Mouse (Mus musculus) embryonic facial prominence, embryonic 10.5 days (tissue): ENCODE measurements around the gene Msx1. TPM values are rescaled to one million over a fixed set of nuclear protein-coding genes. Genes with fewer than 3 reads are reported as not detected.
A peak's percentile ranks its signal among the peaks of the same experiment; 100 is the strongest.
"Not testable (repeated sequence)": the region's sequence is repeated elsewhere in the genome, so short reads cannot be mapped to it uniquely, and the experiment has no call there.

Experiments
- DNase-seq: peaks from one replicate; pipeline ENCODE4 v3.0.0-alpha.2; 2017; ENCODE audit warnings: low spot score
- H3K27ac ChIP-seq: fragments of 300-500 bp; sonication (generic); replicated peaks from 2 replicates; pipeline ENCODE4 v1.5.1; 2016; ENCODE audit warnings: mild to moderate bottlenecking
- H3K27me3 ChIP-seq: fragments of 300-500 bp; sonication (generic); replicated peaks from 2 replicates; pipeline ENCODE4 v1.6.1; 2016; ENCODE audit warnings: low read depth, mild to moderate bottlenecking; ENCODE audit not compliant: poor library complexity, severe bottlenecking
- H3K36me3 ChIP-seq: fragments of 300-500 bp; sonication (generic); replicated peaks from 2 replicates; pipeline ENCODE4 v1.6.1; 2016; ENCODE audit warnings: mild to moderate bottlenecking, moderate library complexity
- H3K4me1 ChIP-seq: fragments of 300-500 bp; sonication (generic); 2 replicates; pipeline ENCODE4 v1.6.1; 2016
- H3K4me3 ChIP-seq: fragments of 300-500 bp; sonication (generic); 2 replicates; pipeline ENCODE4 v1.5.1; 2016; ENCODE audit warnings: mild to moderate bottlenecking, moderate library complexity
- H3K9me3 ChIP-seq: fragments of 300-500 bp; sonication (generic); 2 replicates; pipeline ENCODE4 v1.6.1; 2016; ENCODE audit warnings: mild to moderate bottlenecking
- WGBS: fragments of 180-500 bp; shearing (Covaris S2); methylation state at CpG from one replicate; pipeline ENCODE4 v1.1.7; 2016; 5-methylcytosine and 5-hydroxymethylcytosine counted together
- polyA plus RNA-seq: library from polyadenylated mRNA; unstranded; fragments of >200 nt; fragmentation: Nextera tagmentation; extraction: Ambion mirVana; gene quantifications from 2 replicates; pipeline ENCODE4 v1.2.1, GENCODE M21; 2016

Gene Msx1
- polyA plus RNA-seq, 1 experiment from 2014 or later, result 333 TPM

GRCm38 (mm10) chr5:37832766-37833165 lies 8.4 kb upstream of the Msx1 start:
- Histone ChIP-seq H3K4me3 (no peak overlapping the region), H3K4me1 (peaks cover 80% of the 10 kb centered on the region), H3K9me3 (no peaks in the 10 kb centered on the region), H3K36me3 (no peaks in the 10 kb centered on the region), H3K27ac (no peak overlapping the region), H3K27me3 (peaks cover 100% of the 10 kb centered on the region)
- DNase-seq, result no peak
- WGBS, result 3% methylated on average over 6 of the region's 6 CpGs

- 8% methylated on average over 13 of the region's 13 CpGs for WGBS
- Histone ChIP-seq H3K27me3 (peaks cover 100% of the 10 kb centered on the region), H3K27ac (no peak overlapping the region), H3K4me1 (peaks cover 86% of the 10 kb centered on the region), H3K9me3 (no peaks in the 10 kb centered on the region), H3K4me3 (no peak overlapping the region), H3K36me3 (no peaks in the 10 kb centered on the region)
- DNase-seq, result no peak
These were observed 7.6 kb upstream of the Msx1 start for GRCm38 (mm10) chr5:37832031-37832430.

- H3K4me3 ChIP-seq, DNase-seq, H3K36me3 ChIP-seq, H3K27ac ChIP-seq, H3K9me3 ChIP-seq: not testable (repeated sequence)
- Histone ChIP-seq H3K4me1 (peaks cover 90% of the 10 kb centered on the region), H3K27me3 (peaks cover 100% of the 10 kb centered on the region)
- WGBS, result 12% methylated on average over 6 of the region's 7 CpGs
These were observed 6.1 kb upstream of the Msx1 start for GRCm38 (mm10) chr5:37830436-37830835.

GRCm38 (mm10) chr5:37829926-37830325 lies 5.5 kb upstream of the Msx1 start:
- no peak for DNase-seq
- peaks cover 90% of the 10 kb centered on the region for H3K4me1 ChIP-seq
- H3K27ac ChIP-seq, result peak overlapping the region; percentile 69; the same call in 1 of the 2 replicates
- no peak overlapping the region for H3K4me3 ChIP-seq
- H3K9me3 ChIP-seq, result no peaks in the 10 kb centered on the region
- no peaks in the 10 kb centered on the region for H3K36me3 ChIP-seq
- H3K27me3 ChIP-seq, result peaks cover 100% of the 10 kb centered on the region
- 1% methylated on average over 4 of the region's 4 CpGs for whole genome bisulfite sequencing

GRCm38 (mm10) chr5:37829296-37829670 lies 4.9 kb upstream of the Msx1 start:
- Histone ChIP-seq H3K36me3 (no peaks in the 10 kb centered on the region), H3K27ac (peak overlapping the region; percentile 69), H3K4me3 (peak overlapping the region; percentile 72), H3K4me1 (peaks cover 90% of the 10 kb centered on the region), H3K27me3 (peaks cover 100% of the 10 kb centered on the region), H3K9me3 (no peaks in the 10 kb centered on the region)
- DNase-seq, result peak; percentile 43
- 1% methylated on average over 10 of the region's 10 CpGs for WGBS

- peak overlapping the region; percentile 72 for H3K4me3 ChIP-seq
- H3K4me1 ChIP-seq, result peaks cover 90% of the 10 kb centered on the region
- H3K27ac ChIP-seq, result peak overlapping the region; percentile 80
- H3K9me3 ChIP-seq, result no peaks in the 10 kb centered on the region
- no peaks in the 10 kb centered on the region for H3K36me3 ChIP-seq
- H3K27me3 ChIP-seq, result peaks cover 100% of the 10 kb centered on the region
- DNase-seq, result peak; percentile 74
- WGBS, result under 1% methylated on average over 35 of the region's 35 CpGs
These were observed 4.4 kb upstream of the Msx1 start for GRCm38 (mm10) chr5:37828591-37829295.

- Histone ChIP-seq H3K27me3 (peaks cover 100% of the 10 kb centered on the region), H3K27ac (peak overlapping the region; percentile 80), H3K4me3 (peak overlapping the region; percentile 72), H3K4me1 (peaks cover 93% of the 10 kb centered on the region), H3K36me3 (no peaks in the 10 kb centered on the region), H3K9me3 (no peaks in the 10 kb centered on the region)
- under 1% methylated on average over 14 of the region's 14 CpGs for WGBS
- DNase-seq, result peak; percentile 55
These were observed 3.6 kb upstream of the Msx1 start for GRCm38 (mm10) chr5:37828001-37828400.

- peak overlapping the region; percentile 80 for H3K27ac ChIP-seq
These were observed 3.2 kb upstream of the Msx1 start for GRCm38 (mm10) chr5:37827626-37827950.

GRCm38 (mm10) chr5:37826706-37827625 lies 2.6 kb upstream of the Msx1 start:
- peaks cover 100% of the 10 kb centered on the region for H3K27me3 ChIP-seq
- WGBS, result under 1% methylated on average over 59 of the region's 59 CpGs
- H3K27ac ChIP-seq, result peak overlapping the region; percentile 80
- H3K9me3 ChIP-seq, result no peaks in the 10 kb centered on the region
- H3K4me1 ChIP-seq, result peaks cover 87% of the 10 kb centered on the region
- peak; percentile 84 for DNase-seq
- peaks cover 6% of the 10 kb centered on the region for H3K36me3 ChIP-seq
- peak overlapping the region; percentile 72 for H3K4me3 ChIP-seq

More at GRCm38 (mm10) chr5:37827626-37827950, 3.2 kb upstream of the Msx1 start:
- Histone ChIP-seq H3K4me3 (peak overlapping the region; percentile 72), H3K36me3 (0 out of 2 replicates have a peak, but pooled peaks cover 1% of the 10 kb centered on the region), H3K4me1 (peaks cover 91% of the 10 kb centered on the region), H3K27me3 (peaks cover 100% of the 10 kb centered on the region), H3K9me3 (no peaks in the 10 kb centered on the region)
- DNase-seq, result no peak
- under 1% methylated on average over 9 of the region's 9 CpGs for WGBS

GRCm38 (mm10) chr5:37825611-37826445 lies 1.4 kb upstream of the Msx1 start:
- DNase-seq, result peak; percentile 70

GRCm38 (mm10) chr5:37825111-37825600 lies 773 bp upstream of the Msx1 start:
- 3% methylated on average over 7 of the region's 7 CpGs for WGBS
- Histone ChIP-seq H3K36me3 (peaks cover 19% of the 10 kb centered on the region), H3K9me3 (no peaks in the 10 kb centered on the region), H3K4me1 (peaks cover 87% of the 10 kb centered on the region), H3K4me3 (peak overlapping the region; percentile 72), H3K27me3 (peaks cover 100% of the 10 kb centered on the region), H3K27ac (0 out of 2 replicates have a peak overlapping the region, but pooled peaks have one; percentile 94)
- no peak for DNase-seq

More at GRCm38 (mm10) chr5:37825611-37826445, 1.4 kb upstream of the Msx1 start:
- Histone ChIP-seq H3K27me3 (peaks cover 100% of the 10 kb centered on the region), H3K27ac (peak overlapping the region; percentile 80), H3K4me3 (peak overlapping the region; percentile 72), H3K36me3 (peaks cover 16% of the 10 kb centered on the region), H3K9me3 (no peaks in the 10 kb centered on the region), H3K4me1 (peaks cover 86% of the 10 kb centered on the region)
- under 1% methylated on average over 37 of the region's 37 CpGs for WGBS
